Mouse (Mus musculus): ENCODE measurements at regions not wholly inside any gene's neighbourhood (a gene's known extent, or its start where the extent isn't known, plus 50 kb on each side); places are given as distances from the start of the nearest gene placed in this dataset.

GRCm38 (mm10) chr11:18715050-18715850, 303.5 kb downstream of the Meis1 start:
- no peak for DNase-seq

- DNase-seq: no peak
These were observed 304.4 kb downstream of the Meis1 start for GRCm38 (mm10) chr11:18714400-18714799.

GRCm38 (mm10) chr11:18712642-18713053, 306.1 kb downstream of the Meis1 start:
- DNase-seq: no peak

GRCm38 (mm10) chr11:18709628-18710027, 309.2 kb downstream of the Meis1 start:
- no peak for DNase-seq

GRCm38 (mm10) chr11:18681593-18681992, 337.2 kb downstream of the Meis1 start:
- DNase-seq: no peak

GRCm38 (mm10) chr11:18676876-18677275, 341.9 kb downstream of the Meis1 start:
- DNase-seq: no peak

GRCm38 (mm10) chr11:18670967-18671366, 347.8 kb downstream of the Meis1 start:
- DNase-seq: no peak

- DNase-seq: no peak
These were observed 349.5 kb downstream of the Meis1 start for GRCm38 (mm10) chr11:18669322-18669721.

GRCm38 (mm10) chr11:18656358-18656757, 362.4 kb downstream of the Meis1 start:
- no peak for DNase-seq

GRCm38 (mm10) chr11:18631975-18632773, 386.6 kb downstream of the Meis1 start:
- DNase-seq: no peak

GRCm38 (mm10) chr11:18631570-18631969, 387.2 kb downstream of the Meis1 start:
- DNase-seq: no peak

- DNase-seq: no peak
These were observed 397.0 kb downstream of the Meis1 start for GRCm38 (mm10) chr11:18621777-18622176.

- DNase-seq: no peak
These were observed 413.9 kb downstream of the Meis1 start for GRCm38 (mm10) chr11:18604836-18605235.

- DNase-seq: no peak
These were observed 417.1 kb downstream of the Meis1 start for GRCm38 (mm10) chr11:18601568-18602182.

GRCm38 (mm10) chr11:18598349-18598748, 420.4 kb downstream of the Meis1 start:
- DNase-seq: no peak

- DNase-seq: no peak
These were observed 421.8 kb downstream of the Meis1 start for GRCm38 (mm10) chr11:18596996-18597395.

GRCm38 (mm10) chr11:18590487-18590886, 428.3 kb downstream of the Meis1 start:
- DNase-seq: no peak

- no peak for DNase-seq
These were observed 432.3 kb downstream of the Meis1 start for GRCm38 (mm10) chr11:18586468-18586867.

- DNase-seq: no peak
These were observed 433.8 kb downstream of the Meis1 start for GRCm38 (mm10) chr11:18585031-18585430.

- no peak for DNase-seq
These were observed 436.0 kb downstream of the Meis1 start for GRCm38 (mm10) chr11:18582781-18583161.

- no peak for DNase-seq
These were observed 436.6 kb downstream of the Meis1 start for GRCm38 (mm10) chr11:18581997-18582780.
